Mouse (Mus musculus): ENCODE measurements around the gene Exoc3l.

DNA sequence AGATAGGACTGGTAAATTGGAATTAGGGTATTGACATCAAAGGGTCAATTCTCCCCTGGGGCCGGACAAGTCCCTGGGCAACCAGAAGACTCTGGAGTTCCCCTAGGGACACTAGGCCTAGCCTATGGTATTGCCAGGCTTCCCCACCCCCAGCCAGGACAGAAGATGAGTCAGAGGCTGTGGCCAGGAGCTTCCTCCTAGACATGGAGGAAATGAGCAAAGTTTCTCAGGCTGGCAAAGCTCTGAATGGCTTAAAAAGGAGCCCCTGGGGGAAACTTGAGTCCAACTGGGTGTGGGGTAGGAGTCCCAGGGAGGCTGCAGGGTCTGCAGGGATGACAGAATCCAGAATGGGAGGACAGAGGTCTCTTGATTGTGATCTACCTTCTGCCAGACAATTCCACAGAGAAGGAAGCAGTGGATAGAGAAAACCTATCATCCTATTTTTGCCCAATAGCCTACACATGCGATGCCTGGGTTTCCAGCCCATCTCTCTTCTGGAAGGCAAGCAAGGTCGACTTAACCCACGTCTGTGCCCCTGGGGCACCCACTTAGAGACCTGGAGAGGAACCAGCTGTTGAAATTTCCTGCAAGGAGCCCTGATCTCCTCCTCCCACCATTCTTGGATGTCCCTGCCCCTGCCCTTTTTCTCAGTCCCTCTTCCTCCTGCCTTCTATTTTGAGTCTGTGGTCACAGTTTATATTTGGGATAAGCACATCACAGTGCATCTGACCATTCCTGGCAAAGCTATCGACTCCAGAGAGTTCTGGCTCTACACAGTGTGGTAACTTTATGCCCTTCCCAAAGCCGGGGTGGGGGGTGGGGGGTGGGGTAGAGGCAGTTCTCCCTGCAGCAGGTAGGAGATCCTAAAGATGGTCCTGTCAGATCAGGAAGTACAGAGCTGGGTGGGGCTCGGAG lies 49.4 kb upstream of the Exoc3l start:
- no peak for TF ChIP-seq CTCF (IDR thresholded peaks at IDR 0.05; ENCODE audit: borderline replicate concordance, insufficient read depth, low read length)
- TF ChIP-seq POLR2A (IDR thresholded peaks at IDR 0.05; ENCODE audit: low read depth, low read length): no peak
